Mouse (Mus musculus): ENCODE data around the gene Pgp.

Gene Pgp

DNA sequence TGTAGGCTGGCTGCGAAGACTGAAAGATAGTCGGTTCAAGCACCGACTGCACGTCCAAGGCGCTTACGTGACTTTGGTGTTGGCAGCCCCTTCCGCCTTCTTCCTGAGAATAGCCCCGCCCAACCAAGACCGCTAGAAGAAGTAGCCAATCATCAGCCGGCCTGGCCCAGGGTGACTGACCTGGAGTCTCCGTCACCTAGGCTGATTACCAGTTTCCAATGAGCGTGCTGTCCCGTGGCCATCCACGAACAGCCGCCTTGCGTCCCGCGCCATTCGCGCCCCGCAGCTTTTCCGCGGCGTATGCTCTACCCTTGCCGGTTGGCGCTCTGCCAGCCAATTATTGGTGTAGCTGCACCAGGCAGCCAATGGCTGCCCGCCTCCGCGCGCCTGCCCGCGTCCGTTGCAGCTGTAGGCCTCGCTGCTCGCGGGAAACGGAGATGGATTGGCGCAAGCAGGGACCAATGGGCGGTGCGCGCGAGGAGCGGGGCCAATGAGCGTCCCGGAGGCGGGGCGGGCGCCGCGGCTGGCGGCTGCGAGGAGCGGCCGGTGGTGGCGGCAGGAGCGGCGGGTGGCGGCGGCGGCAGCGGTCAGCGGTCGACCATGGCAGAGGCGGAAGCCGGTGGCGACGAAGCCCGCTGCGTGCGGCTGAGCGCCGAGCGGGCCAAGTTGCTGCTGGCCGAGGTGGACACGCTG lies at the start of gene Pgp, which contains the start of gene E4f1:
Gene Pgp, plus strand, starts transcription at position 483 of the 693 bp plus-strand sequence.
Gene E4f1, minus strand, starts transcription at position 404 of the 693 bp plus-strand sequence.
- CTCF ChIA-PET = no interaction called here

- CTCF ChIA-PET = no interaction called here
Observed at GRCm38 (mm10) chr17:24423114-24423513, 47.1 kb upstream of the Pgp start.

DNA sequence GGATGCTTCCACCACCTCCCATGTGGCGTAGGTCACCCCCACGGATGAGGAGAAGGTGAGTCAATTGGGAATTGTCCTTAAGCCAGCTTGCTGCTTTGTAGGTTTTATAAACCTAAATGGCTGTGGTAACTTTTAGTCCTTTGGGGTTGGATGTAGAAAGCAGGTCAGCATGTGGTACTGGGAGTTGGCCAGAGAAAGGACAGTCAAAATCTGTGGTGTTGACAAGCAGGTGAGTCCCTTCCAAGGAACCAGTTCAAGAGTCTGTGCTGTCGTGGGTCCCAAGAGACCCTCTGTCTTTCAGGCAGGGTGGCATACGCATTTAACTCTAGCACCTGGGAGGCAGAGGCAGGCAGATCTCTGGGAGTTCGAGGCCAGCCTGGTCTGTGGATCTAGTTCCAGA lies 45.7 kb upstream of the Pgp start:
- CTCF ChIA-PET = no interaction called here

DNA sequence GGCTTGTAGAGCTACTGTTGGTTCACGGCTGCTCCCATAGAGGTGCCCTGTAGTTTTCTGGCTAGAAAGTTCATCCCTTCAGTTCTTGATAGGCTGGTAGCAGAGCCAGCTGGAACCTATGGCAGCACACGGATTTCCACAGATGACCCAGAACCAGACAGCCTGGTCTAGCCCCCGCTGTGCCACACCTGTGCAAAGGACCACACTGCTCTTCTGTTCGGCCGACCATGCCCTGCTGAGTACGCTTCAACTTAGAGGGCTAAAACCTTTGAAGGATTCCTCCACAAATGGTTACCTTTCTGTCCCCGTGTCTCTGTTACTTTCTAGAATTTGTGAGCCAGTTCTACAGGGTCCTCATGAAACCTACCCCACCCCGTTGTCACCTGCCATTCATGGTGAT lies 44.9 kb upstream of the Pgp start:
- CTCF ChIA-PET = interaction anchor here (0.6 kb wide), 1 partner anchor 213 kb away, joined by 3 read pairs; no protein-coding TSS in a partner anchor

DNA sequence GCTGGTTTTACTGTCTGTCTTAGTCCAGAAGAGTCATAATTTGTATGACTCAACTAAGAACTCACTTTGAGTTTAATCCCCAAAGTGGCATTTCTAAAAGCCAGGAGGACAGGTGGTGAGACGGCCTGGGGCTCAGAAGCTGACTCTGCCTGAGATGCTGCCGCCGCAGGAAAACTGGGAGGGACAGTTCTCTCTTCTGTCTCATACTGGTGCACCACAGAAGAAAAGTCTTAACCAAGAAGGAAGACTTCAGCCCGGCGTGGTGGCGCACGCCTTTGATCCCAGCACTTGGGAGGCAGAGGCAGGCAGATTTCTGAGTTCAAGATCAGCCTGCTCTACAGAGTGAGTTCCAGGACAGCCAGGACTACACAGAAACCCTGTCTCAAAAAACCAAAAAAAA lies 44.3 kb upstream of the Pgp start:
- CTCF ChIA-PET = no interaction called here

GRCm38 (mm10) chr17:24426471-24427169 lies 43.6 kb upstream of the Pgp start, which contains the start of gene Eci1:
TSS of gene Eci1 (plus strand) at chr17:24426641.
- CTCF ChIA-PET = interaction anchor here (0.5 kb wide), 1 partner anchor 7 kb away, joined by 5 read pairs; no protein-coding TSS in a partner anchor

- CTCF ChIA-PET = interaction anchor here (0.5 kb wide), 1 partner anchor 8 kb away, joined by 5 read pairs; no protein-coding TSS in a partner anchor
Observed at GRCm38 (mm10) chr17:24427170-24427557, 43.0 kb upstream of the Pgp start.

DNA sequence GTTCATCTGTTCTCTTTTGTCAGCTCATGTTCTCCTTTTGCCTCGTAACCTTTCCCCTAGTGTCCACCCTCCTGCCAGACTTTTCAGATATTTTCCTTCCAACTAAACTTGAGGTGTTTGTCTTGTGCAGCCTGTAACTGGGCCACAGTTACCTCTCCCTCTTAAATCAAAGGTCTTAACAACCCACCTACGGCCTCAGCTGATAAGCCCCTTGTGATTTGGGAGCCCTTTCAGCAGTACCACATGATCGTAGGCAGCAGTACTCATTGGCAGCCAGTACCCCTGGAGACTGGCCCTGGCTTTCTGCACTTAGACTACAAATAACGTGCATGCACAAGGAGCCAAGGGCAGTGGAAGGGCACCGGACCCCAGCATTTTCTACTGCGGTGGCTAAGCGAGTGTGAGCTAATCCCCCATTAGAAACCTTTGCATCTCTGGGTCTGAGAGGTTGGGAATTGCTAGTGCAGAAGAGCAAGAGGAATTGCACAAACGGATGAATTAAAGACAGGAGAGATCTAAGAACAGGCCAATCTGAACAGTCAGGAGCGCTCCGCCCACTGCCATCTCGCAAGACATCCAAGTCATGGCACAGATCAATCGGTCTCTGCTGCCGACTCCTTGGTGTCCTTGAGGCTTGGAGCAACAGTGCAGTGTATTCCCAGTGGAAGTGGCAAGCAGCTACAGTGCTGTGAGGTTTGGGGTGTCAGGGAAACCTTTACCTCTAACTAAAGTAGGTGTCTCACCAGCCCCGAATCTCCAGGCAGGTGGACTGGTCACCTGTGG lies 40.8 kb upstream of the Pgp start:
- CTCF ChIA-PET = interaction anchor here (0.6 to 0.7 kb wide), 3 partner anchors 283 to 1457 kb away, joined by 4 to 12 read pairs (median 10); no protein-coding TSS in a partner anchor

DNA sequence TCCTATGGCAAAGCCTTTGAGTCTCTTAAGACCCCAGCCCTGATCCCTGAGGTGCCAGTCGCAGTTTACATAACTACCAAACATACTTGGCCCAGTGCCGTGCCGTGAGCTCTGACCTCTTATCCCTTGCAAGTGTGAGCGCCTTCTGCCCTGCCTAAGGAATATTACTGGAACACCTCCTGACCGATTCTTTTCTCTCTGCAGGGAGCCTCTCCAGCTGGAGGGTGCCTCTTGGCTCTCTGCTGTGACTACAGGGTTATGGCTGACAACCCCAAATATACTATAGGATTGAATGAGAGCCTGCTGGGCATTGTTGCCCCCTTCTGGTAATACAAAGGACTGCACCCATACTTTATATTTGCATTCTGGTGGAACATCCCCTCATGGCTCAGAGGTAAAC lies 33.2 kb upstream of the Pgp start:
- CTCF ChIA-PET = interaction anchor here (0.6 to 1.2 kb wide), 3 partner anchors 15 to 286 kb away, joined by 3 to 16 read pairs (median 3); no protein-coding TSS in a partner anchor

DNA sequence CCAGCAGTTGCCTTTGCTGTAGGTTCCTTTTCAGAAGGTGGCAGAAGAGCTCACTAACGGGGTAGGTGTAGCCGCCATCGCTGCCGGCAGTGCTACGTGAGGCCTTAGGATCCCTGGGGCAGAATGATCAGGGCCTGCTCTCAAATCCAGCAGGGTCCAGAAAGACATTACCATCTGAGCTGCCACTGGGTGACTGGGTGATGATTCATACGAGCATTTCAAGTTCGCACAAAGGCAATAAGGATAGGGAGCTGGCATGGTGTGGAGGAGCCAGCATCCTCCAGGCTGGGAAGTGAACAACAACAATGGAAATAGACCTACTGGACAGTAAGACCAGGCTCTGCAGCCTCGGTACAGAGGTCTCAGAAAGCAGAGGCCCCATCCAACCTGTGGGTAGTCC lies 29.8 kb upstream of the Pgp start:
- CTCF ChIA-PET = interaction anchor here (0.6 kb wide), 1 partner anchor 144 kb away, joined by 3 read pairs; no protein-coding TSS in a partner anchor

GRCm38 (mm10) chr17:24441148-24441547 lies 29.0 kb upstream of the Pgp start:
- CTCF ChIA-PET = interaction anchor here (0.6 kb wide), 1 partner anchor 144 kb away, joined by 3 read pairs; no protein-coding TSS in a partner anchor

DNA sequence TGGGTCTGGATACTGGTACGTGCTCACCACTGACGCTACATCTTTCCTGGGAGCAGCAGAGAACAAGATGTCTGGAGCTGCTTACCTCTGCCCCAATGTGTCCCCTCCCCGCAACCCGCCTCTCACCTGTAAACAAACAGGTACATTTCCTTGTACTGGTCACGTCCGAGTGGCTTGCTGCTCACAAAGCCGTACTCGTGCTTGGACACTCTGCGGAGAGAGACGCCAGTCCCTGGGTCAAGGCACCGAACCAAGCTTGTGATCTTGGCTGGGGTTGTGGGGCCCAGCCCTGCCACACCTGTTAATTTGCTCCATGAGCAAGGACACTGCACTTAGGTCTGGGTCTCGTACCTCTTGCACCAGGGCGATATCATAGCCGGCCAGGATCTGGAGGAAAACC lies 28.1 kb upstream of the Pgp start:
- CTCF ChIA-PET = no interaction called here

DNA sequence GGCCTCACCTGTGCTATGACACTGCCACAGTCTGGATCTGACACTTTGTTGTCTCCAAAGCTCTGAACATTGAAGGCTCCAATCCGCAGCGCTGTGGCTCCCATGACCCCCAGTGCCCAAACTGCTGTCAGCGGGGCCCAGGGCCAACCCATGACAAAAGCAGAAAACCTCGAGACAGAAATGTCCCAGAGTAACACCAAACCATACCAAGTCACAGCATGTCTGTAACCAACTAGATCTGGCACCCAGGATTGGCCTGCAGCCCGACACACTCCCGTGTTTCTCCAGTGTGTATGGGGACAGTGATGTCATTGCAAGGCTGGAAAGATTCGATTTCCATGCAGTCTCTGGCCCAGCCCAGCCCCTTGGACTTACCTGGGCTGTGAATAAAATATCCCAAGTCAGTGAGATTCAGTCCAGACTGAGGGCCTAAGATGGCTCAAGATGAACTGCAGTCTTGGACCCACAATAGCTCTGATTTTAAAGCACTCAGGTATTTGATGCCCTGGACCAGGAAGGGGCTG lies 27.5 kb upstream of the Pgp start, which contains the start of gene Dnase1l2:
Gene Dnase1l2, minus strand, starts transcription at position 474 of the 524 bp plus-strand sequence.
- CTCF ChIA-PET = no interaction called here

- CTCF ChIA-PET = no interaction called here
Observed at GRCm38 (mm10) chr17:24443409-24443808, 26.8 kb upstream of the Pgp start.

GRCm38 (mm10) chr17:24446590-24446989 lies 23.6 kb upstream of the Pgp start:
- CTCF ChIA-PET = interaction anchor here (0.7 kb wide), 1 partner anchor 31 kb away, joined by 3 read pairs; no protein-coding TSS in a partner anchor

GRCm38 (mm10) chr17:24449507-24449906 lies 20.7 kb upstream of the Pgp start:
- CTCF ChIA-PET = no interaction called here

GRCm38 (mm10) chr17:24451220-24451619 lies 19.0 kb upstream of the Pgp start:
- CTCF ChIA-PET = no interaction called here

DNA sequence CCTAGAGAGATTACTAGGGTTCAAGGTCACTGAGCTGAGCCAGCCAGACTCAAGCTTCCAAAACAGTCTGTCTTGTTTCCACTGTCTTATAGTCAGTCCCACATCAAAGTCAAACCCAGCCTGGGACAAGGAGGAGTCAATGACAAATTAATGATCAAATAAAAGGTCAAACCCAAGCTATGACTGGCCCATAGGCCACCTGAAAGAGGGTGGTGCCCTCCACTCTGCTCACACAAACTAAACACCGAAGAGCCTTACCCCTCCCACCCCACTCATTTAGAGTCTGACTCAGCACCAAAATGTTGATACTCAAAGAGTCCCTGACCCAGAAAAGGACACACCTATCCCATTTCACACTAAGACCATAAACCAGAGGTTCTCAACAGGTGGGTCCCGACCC lies 16.8 kb upstream of the Pgp start:
- CTCF ChIA-PET = no interaction called here

DNA sequence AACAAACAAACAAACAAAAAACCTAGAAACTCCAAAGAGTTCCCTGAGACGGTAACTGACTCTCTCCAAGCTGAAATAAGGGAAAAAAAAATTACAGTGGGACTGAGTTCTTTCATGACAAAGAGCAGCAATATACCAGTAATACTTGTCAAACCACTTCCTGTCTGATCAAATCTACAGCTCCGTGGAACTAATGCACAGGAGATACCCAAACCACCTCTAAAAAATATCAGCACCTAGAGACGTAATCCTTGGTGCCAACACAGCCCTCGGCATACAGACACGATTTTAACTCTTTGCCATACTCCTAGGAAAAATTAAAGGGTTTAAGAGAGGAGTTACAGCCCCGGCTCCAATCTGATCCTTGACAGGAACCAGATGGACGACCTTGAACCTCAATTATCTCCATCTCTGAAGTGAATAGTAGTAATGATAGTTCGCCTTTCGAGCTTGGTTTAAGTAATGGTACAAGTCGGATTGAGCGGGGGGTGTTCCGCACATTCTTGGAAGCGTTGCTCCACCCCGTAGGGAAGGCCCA lies 15.9 kb upstream of the Pgp start:
- CTCF ChIA-PET = no interaction called here

GRCm38 (mm10) chr17:24454756-24455522 lies 15.3 kb upstream of the Pgp start:
- CTCF ChIA-PET = no interaction called here

Data from spleen, embryonic (tissue).